Mouse (Mus musculus) brain, embryonic 14.5 days (tissue): Measurements from ENCODE around the gene Prdm8. TPM values are rescaled to one million over a fixed set of nuclear protein-coding genes. Genes with fewer than 3 reads are reported as not detected.

ENCODE experiments used
- DNase-seq: peaks from one replicate; pipeline ENCODE4 v3.0.0-alpha.2; 2011; ENCODE audit warnings: low read depth
- CTCF ChIP-seq: fragments of 200-500 bp; IDR thresholded peaks from 2 replicates; pipeline ENCODE4 v1.5.1; 2012; ENCODE audit warnings: inconsistent platforms, mild to moderate bottlenecking, moderate library complexity, borderline replicate concordance; ENCODE audit not compliant: insufficient read depth, insufficient read length; ENCODE audit errors: extremely low read depth
- POLR2A ChIP-seq: fragments of 200-500 bp; IDR thresholded peaks from 2 replicates; pipeline ENCODE4 v1.6.1; 2012; ENCODE audit warnings: mild to moderate bottlenecking, inconsistent platforms, borderline replicate concordance; ENCODE audit not compliant: poor library complexity, insufficient read depth, insufficient read length, severe bottlenecking; ENCODE audit errors: extremely low read depth
- polyA plus RNA-seq: library from polyadenylated mRNA; depleted of rRNA; stranded (reverse); fragments of >200 nt; gene quantifications from 2 replicates; pipeline ENCODE4 v1.2.3, GENCODE M21; 2012; rRNA removed

Prdm8 gene
- 23.2 and 26.7 TPM in 2 replicates for polyA plus RNA-seq

- no peak for TF ChIP-seq POLR2A
- peak; percentile 87 for TF ChIP-seq CTCF
- DNase-seq = peak; percentile 95
Measured at GRCm38 (mm10) chr5:98167180-98167824, at the start of gene Prdm8. Prdm8 (plus strand) TSS chr5:98167198.

GRCm38 (mm10) chr5:98127074-98127473 lies 39.9 kb upstream of the Prdm8 start:
- no peak for DNase-seq
- TF ChIP-seq POLR2A (no peak), CTCF (no peak)

- TF ChIP-seq CTCF (no peak), POLR2A (no peak)
- DNase-seq = peak; percentile 87
Measured at GRCm38 (mm10) chr5:98138545-98139296, 28.3 kb upstream of the Prdm8 start.

GRCm38 (mm10) chr5:98139297-98139660 lies 27.7 kb upstream of the Prdm8 start:
- TF ChIP-seq CTCF (no peak), POLR2A (no peak)
- DNase-seq = peak; percentile 66

- TF ChIP-seq POLR2A (no peak), CTCF (no peak)
- no peak for DNase-seq
Measured at GRCm38 (mm10) chr5:98146895-98147294, 20.1 kb upstream of the Prdm8 start.

GRCm38 (mm10) chr5:98166116-98166515 lies 882 bp upstream of the Prdm8 start:
- TF ChIP-seq POLR2A (no peak), CTCF (no peak)
- DNase-seq = peak; percentile 89

GRCm38 (mm10) chr5:98168356-98169285 lies 1.6 kb downstream of the Prdm8 start:
- TF ChIP-seq POLR2A (no peak), CTCF (no peak)
- peak; percentile 62 for DNase-seq

- no peak for TF ChIP-seq CTCF
- TF ChIP-seq POLR2A = no peak
- DNase-seq = peak; percentile 84
Measured at GRCm38 (mm10) chr5:98169376-98170351, 2.7 kb downstream of the Prdm8 start.

- TF ChIP-seq POLR2A (no peak), CTCF (no peak)
- DNase-seq = peak; percentile 17
Measured at GRCm38 (mm10) chr5:98171651-98172230, 4.7 kb downstream of the Prdm8 start.
